22 mouse cellular contexts compared by ENCODE assay signal in the genomic region with DNA sequence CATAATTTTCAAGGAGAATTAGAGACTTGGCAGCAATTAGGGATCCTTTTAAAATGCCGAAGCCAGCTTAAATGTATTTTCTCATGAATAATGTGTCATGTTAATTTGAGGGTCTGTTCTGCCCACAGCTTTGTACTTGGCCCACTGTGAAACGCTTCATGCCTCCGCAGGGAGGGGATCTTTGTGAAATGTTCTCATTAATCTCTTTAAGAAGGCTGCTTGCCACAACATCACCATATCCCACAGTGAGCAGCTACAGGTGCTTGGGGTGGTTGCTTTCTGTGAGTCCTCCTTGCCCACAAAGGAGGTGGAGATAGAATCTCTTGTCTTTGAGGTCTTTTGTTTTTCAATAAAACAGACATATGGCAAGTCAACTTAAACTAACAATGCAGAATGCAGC.
DNase-seq lines count a peak whose midpoint lies in the region; ATAC-seq and TF ChIP-seq lines count a peak whose summit lies in the region.
"Had no signal": no experiment of that assay in that cellular context is flagged by ENCODE, and none has a peak within 500 bp of the region (broad histone marks: within the 10 kb centered on the region; RNA-seq: fewer than 3 reads in every experiment).

No protein-coding gene starts in this region.

- no peak overlapping the region for H3K4me2 ChIP-seq in forebrain, embryonic 14.5 days (ENCODE audit: low read length)
- no peak overlapping the region for H3K4me2 ChIP-seq in forebrain, embryonic 15.5 days (replicated peaks)
- H3K4me2 ChIP-seq in midbrain, embryonic 13.5 days (replicated peaks), result no peak overlapping the region
- H3K4me2 ChIP-seq in midbrain, embryonic 15.5 days, result no peak overlapping the region
- H3K4me2 ChIP-seq in forebrain, embryonic 16.5 days (ENCODE audit: low read length), result no peak overlapping the region
- H3K4me2 ChIP-seq in lung, postnatal 0 days (replicated peaks; ENCODE audit: low read depth, low read length), result no peak overlapping the region
- H3K4me2 ChIP-seq: embryonic facial prominence, embryonic 15.5 days; heart, embryonic 13.5 days; hindbrain, embryonic 12.5 days had no signal

- 11% methylated on average over 3 of the region's 3 CpGs for WGBS in forebrain, embryonic 14.5 days
- WGBS in forebrain, embryonic 15.5 days, result 12% methylated on average over 3 of the region's 3 CpGs
- 17% methylated on average over 3 of the region's 3 CpGs for WGBS in midbrain, embryonic 13.5 days
- 26% methylated on average over 3 of the region's 3 CpGs for WGBS in midbrain, embryonic 15.5 days
- 6% methylated on average over 3 of the region's 3 CpGs for WGBS in forebrain, embryonic 16.5 days
- WGBS in lung, postnatal 0 days, result 75% methylated on average over 3 of the region's 3 CpGs

- H3K27me3 ChIP-seq in forebrain, embryonic 14.5 days (replicated peaks; ENCODE audit: control insufficient read depth, insufficient read depth, low read length), result no peaks in the 10 kb centered on the region
- H3K27me3 ChIP-seq in forebrain, embryonic 15.5 days, result no peaks in the 10 kb centered on the region
- H3K27me3 ChIP-seq in midbrain, embryonic 13.5 days, result no peaks in the 10 kb centered on the region
- H3K27me3 ChIP-seq in midbrain, embryonic 15.5 days (replicated peaks), result no peaks in the 10 kb centered on the region
- no peaks in the 10 kb centered on the region for H3K27me3 ChIP-seq in forebrain, embryonic 16.5 days (replicated peaks; ENCODE audit: control insufficient read depth, insufficient read depth, low read length)
- no peaks in the 10 kb centered on the region for H3K27me3 ChIP-seq in lung, postnatal 0 days (replicated peaks; ENCODE audit: insufficient read depth, low read length)
- H3K27me3 ChIP-seq: CH12.LX; embryonic facial prominence, embryonic 15.5 days; heart, embryonic 13.5 days; hindbrain, embryonic 12.5 days had no signal

- no peak overlapping the region for H3K9ac ChIP-seq in forebrain, embryonic 14.5 days (ENCODE audit: low read length)
- no peak overlapping the region for H3K9ac ChIP-seq in forebrain, embryonic 15.5 days (replicated peaks)
- no peak overlapping the region for H3K9ac ChIP-seq in midbrain, embryonic 13.5 days (replicated peaks)
- no peak overlapping the region for H3K9ac ChIP-seq in midbrain, embryonic 15.5 days
- no peak overlapping the region for H3K9ac ChIP-seq in forebrain, embryonic 16.5 days (replicated peaks; ENCODE audit: low read depth, low read length)
- H3K9ac ChIP-seq in lung, postnatal 0 days (replicated peaks; ENCODE audit: low read depth), result no peak overlapping the region
- H3K9ac ChIP-seq: embryonic facial prominence, embryonic 15.5 days; heart, embryonic 13.5 days; hindbrain, embryonic 12.5 days had no signal

- no peak for TF ChIP-seq CTCF in lung, postnatal 0 days (IDR thresholded peaks at IDR 0.05)

- H3K4me1 ChIP-seq in forebrain, embryonic 14.5 days (ENCODE audit: control insufficient read depth, insufficient read depth, low read length), result no peaks in the 10 kb centered on the region
- peaks cover 6% of the 10 kb centered on the region; the same call in 1 of the 2 replicates for H3K4me1 ChIP-seq in forebrain, embryonic 15.5 days
- H3K4me1 ChIP-seq in midbrain, embryonic 13.5 days (replicated peaks), result no peaks in the 10 kb centered on the region; the same call in 1 of the 2 replicates
- H3K4me1 ChIP-seq in midbrain, embryonic 15.5 days, result no peaks in the 10 kb centered on the region
- 0 out of 2 replicates have a peak, but pooled peaks cover 2% of the 10 kb centered on the region for H3K4me1 ChIP-seq in forebrain, embryonic 16.5 days (replicated peaks; ENCODE audit: control insufficient read depth, insufficient read depth, low read length)
- H3K4me1 ChIP-seq in lung, postnatal 0 days (ENCODE audit: insufficient read depth, low read depth, low read length), result no peaks in the 10 kb centered on the region
- H3K4me1 ChIP-seq: embryonic facial prominence, embryonic 15.5 days; heart, embryonic 13.5 days had no signal

- H3K27ac ChIP-seq in forebrain, embryonic 14.5 days (ENCODE audit: low read depth, low read length), result no peak overlapping the region
- no peak overlapping the region for H3K27ac ChIP-seq in forebrain, embryonic 15.5 days (replicated peaks)
- H3K27ac ChIP-seq in midbrain, embryonic 13.5 days, result no peak overlapping the region
- no peak overlapping the region for H3K27ac ChIP-seq in midbrain, embryonic 15.5 days
- no peak overlapping the region for H3K27ac ChIP-seq in forebrain, embryonic 16.5 days (ENCODE audit: low read length)
- no peak overlapping the region for H3K27ac ChIP-seq in lung, postnatal 0 days (ENCODE audit: low read length)
- H3K27ac ChIP-seq: embryonic facial prominence, embryonic 15.5 days; gastrocnemius, adult 2 months; heart, embryonic 13.5 days; hindbrain, embryonic 12.5 days had no signal

- H3K9me3 ChIP-seq in forebrain, embryonic 14.5 days (replicated peaks; ENCODE audit: control insufficient read depth, low read length), result no peaks in the 10 kb centered on the region
- no peaks in the 10 kb centered on the region for H3K9me3 ChIP-seq in forebrain, embryonic 15.5 days
- no peaks in the 10 kb centered on the region for H3K9me3 ChIP-seq in midbrain, embryonic 13.5 days
- H3K9me3 ChIP-seq in midbrain, embryonic 15.5 days, result no peaks in the 10 kb centered on the region
- H3K9me3 ChIP-seq in forebrain, embryonic 16.5 days (ENCODE audit: control insufficient read depth, low read length), result no peaks in the 10 kb centered on the region
- H3K9me3 ChIP-seq in lung, postnatal 0 days (ENCODE audit: low read length), result no peaks in the 10 kb centered on the region
- H3K9me3 ChIP-seq: embryonic facial prominence, embryonic 15.5 days; heart, embryonic 13.5 days; hindbrain, embryonic 12.5 days had no signal

- TF ChIP-seq EP300 in lung, postnatal 0 days (IDR thresholded peaks at IDR 0.05), result no peak

- H3K36me3 ChIP-seq in forebrain, embryonic 14.5 days (ENCODE audit: control insufficient read depth, insufficient read depth, low read length), result no peaks in the 10 kb centered on the region
- no peaks in the 10 kb centered on the region for H3K36me3 ChIP-seq in forebrain, embryonic 15.5 days
- no peaks in the 10 kb centered on the region for H3K36me3 ChIP-seq in midbrain, embryonic 13.5 days
- H3K36me3 ChIP-seq in midbrain, embryonic 15.5 days (replicated peaks), result no peaks in the 10 kb centered on the region
- no peaks in the 10 kb centered on the region for H3K36me3 ChIP-seq in forebrain, embryonic 16.5 days (ENCODE audit: control insufficient read depth, insufficient read depth)
- no peaks in the 10 kb centered on the region for H3K36me3 ChIP-seq in lung, postnatal 0 days (ENCODE audit: insufficient read depth, low read length)
- H3K36me3 ChIP-seq: embryonic facial prominence, embryonic 15.5 days; heart, embryonic 13.5 days; hindbrain, embryonic 12.5 days had no signal

- H3K4me3 ChIP-seq in forebrain, embryonic 14.5 days (ENCODE audit: low read depth, low read length), result no peak overlapping the region
- H3K4me3 ChIP-seq in forebrain, embryonic 15.5 days, result no peak overlapping the region
- no peak overlapping the region for H3K4me3 ChIP-seq in midbrain, embryonic 13.5 days (replicated peaks)
- no peak overlapping the region for H3K4me3 ChIP-seq in midbrain, embryonic 15.5 days
- no peak overlapping the region for H3K4me3 ChIP-seq in forebrain, embryonic 16.5 days (replicated peaks; ENCODE audit: low read length)
- H3K4me3 ChIP-seq in lung, postnatal 0 days (ENCODE audit: low read depth, low read length), result no peak overlapping the region
- H3K4me3 ChIP-seq: embryonic facial prominence, embryonic 15.5 days; erythroblast, embryonic 14.5 days; gastrocnemius, adult 2 months; heart, embryonic 13.5 days; hindbrain, embryonic 12.5 days had no signal

- peak; percentile 46; the same call in 1 of the 2 replicates for ATAC-seq in forebrain, embryonic 14.5 days
- no peak for ATAC-seq in forebrain, embryonic 15.5 days (replicated peaks)
- ATAC-seq in midbrain, embryonic 13.5 days, result peak; percentile 71; the same call in 1 of the 2 replicates
- ATAC-seq in midbrain, embryonic 15.5 days (replicated peaks), result no peak
- peak; percentile 38; the same call in 1 of the 2 replicates for ATAC-seq in forebrain, embryonic 16.5 days
- ATAC-seq in lung, postnatal 0 days, result no peak
- ATAC-seq: activated CD4-positive, CD25-positive, alpha-beta regulatory T cell, adult 4 months; hindbrain, embryonic 16.5 days; Patski had no signal

- peak; percentile 26 for DNase-seq in forebrain, embryonic 14.5 days (ENCODE audit: low spot score)
- no peak for DNase-seq in lung, postnatal 0 days (ENCODE audit: low spot score)
- DNase-seq: adrenal gland, postnatal 14 days; cerebellum, adult 11 months; cerebellum, adult 8-10 months; cerebellum, postnatal 14 days; embryo, embryonic 11 days; gastrocnemius, adult 2 months; gastrocnemius, postnatal 25 days; heart, postnatal 36 days had no signal

Comparison
In these comparisons a context has a peak if more than half of its experiments do, and no peak if none do; other contexts are left out.
1. ATAC-seq: peak in forebrain, embryonic 14.5 days (single experiment), midbrain, embryonic 13.5 days (single experiment) and forebrain, embryonic 16.5 days (single experiment); none in forebrain, embryonic 15.5 days (single experiment), midbrain, embryonic 15.5 days (single experiment) and lung, postnatal 0 days (single experiment).